Mouse (Mus musculus): Measurements from ENCODE around the gene Reg3g.

- TF ChIP-seq CHD2 (IDR thresholded peaks at IDR 0.05; ENCODE audit: low read depth, low read length), result no peak
- TF ChIP-seq ZNF384 (IDR thresholded peaks at IDR 0.05; ENCODE audit: low read depth, low read length), result no peak
- no peak for TF ChIP-seq ZC3H11A (IDR thresholded peaks at IDR 0.05; ENCODE audit: borderline replicate concordance, low read depth, low read length)
- no peak for TF ChIP-seq HCFC1 (IDR thresholded peaks at IDR 0.05; ENCODE audit: borderline replicate concordance, insufficient read depth, low read length)
- no peak for TF ChIP-seq MAFK (IDR thresholded peaks at IDR 0.05; ENCODE audit: insufficient read depth, low read depth, low read length)
Observed at GRCm38 (mm10) chr6:78469287-78469686, 615 bp upstream of the Reg3g start.
